Mouse (Mus musculus) embryonic facial prominence, embryonic 10.5 days (tissue): ENCODE data around the gene Acaca. TPM values are rescaled to one million over a fixed set of nuclear protein-coding genes. Genes with fewer than 3 reads are reported as not detected.
A peak's percentile ranks its signal among the peaks of the same experiment; 100 is the strongest.

Source experiments
- DNase-seq: peaks from one replicate; pipeline ENCODE4 v3.0.0-alpha.2; 2017; ENCODE audit warnings: low spot score
- H3K27ac ChIP-seq: fragments of 300-500 bp; sonication (generic); replicated peaks from 2 replicates; pipeline ENCODE4 v1.5.1; 2016; ENCODE audit warnings: mild to moderate bottlenecking
- H3K27me3 ChIP-seq: fragments of 300-500 bp; sonication (generic); replicated peaks from 2 replicates; pipeline ENCODE4 v1.6.1; 2016; ENCODE audit warnings: low read depth, mild to moderate bottlenecking; ENCODE audit not compliant: poor library complexity, severe bottlenecking
- H3K36me3 ChIP-seq: fragments of 300-500 bp; sonication (generic); replicated peaks from 2 replicates; pipeline ENCODE4 v1.6.1; 2016; ENCODE audit warnings: mild to moderate bottlenecking, moderate library complexity
- H3K4me1 ChIP-seq: fragments of 300-500 bp; sonication (generic); 2 replicates; pipeline ENCODE4 v1.6.1; 2016
- H3K4me3 ChIP-seq: fragments of 300-500 bp; sonication (generic); 2 replicates; pipeline ENCODE4 v1.5.1; 2016; ENCODE audit warnings: mild to moderate bottlenecking, moderate library complexity
- H3K9me3 ChIP-seq: fragments of 300-500 bp; sonication (generic); 2 replicates; pipeline ENCODE4 v1.6.1; 2016; ENCODE audit warnings: mild to moderate bottlenecking
- WGBS: fragments of 180-500 bp; shearing (Covaris S2); methylation state at CpG from one replicate; pipeline ENCODE4 v1.1.7; 2016; 5-methylcytosine and 5-hydroxymethylcytosine counted together
- polyA plus RNA-seq: library from polyadenylated mRNA; unstranded; fragments of >200 nt; fragmentation: Nextera tagmentation; extraction: Ambion mirVana; gene quantifications from 2 replicates; pipeline ENCODE4 v1.2.1, GENCODE M21; 2016

Acaca gene
- polyA plus RNA-seq, 1 experiment from 2014 or later, result 21.7 TPM

DNA sequence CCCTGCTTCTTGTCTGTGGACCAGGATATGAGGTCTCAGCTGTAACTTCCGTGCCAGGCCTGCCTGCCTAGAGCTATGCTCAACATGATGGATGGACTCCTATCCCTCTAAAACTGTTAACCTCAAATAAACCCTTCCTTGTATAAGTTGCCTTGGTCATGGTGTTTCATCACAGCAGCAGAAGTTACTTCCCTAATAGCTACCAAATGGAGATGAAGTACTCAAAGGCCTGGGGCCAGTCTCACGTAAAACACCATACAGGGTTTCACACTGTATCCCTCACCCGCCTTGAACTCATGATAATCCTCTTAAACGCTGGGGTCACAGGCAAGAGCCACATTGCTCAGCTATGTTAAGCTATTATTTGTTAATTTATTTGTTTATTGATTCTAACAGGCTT is 12.0 kb upstream of the Acaca start:
- 81% methylated on average over 4 of the region's 4 CpGs for WGBS
- Histone ChIP-seq H3K36me3 (peaks cover 97% of the 10 kb centered on the region), H3K27ac (no peak overlapping the region)

DNA sequence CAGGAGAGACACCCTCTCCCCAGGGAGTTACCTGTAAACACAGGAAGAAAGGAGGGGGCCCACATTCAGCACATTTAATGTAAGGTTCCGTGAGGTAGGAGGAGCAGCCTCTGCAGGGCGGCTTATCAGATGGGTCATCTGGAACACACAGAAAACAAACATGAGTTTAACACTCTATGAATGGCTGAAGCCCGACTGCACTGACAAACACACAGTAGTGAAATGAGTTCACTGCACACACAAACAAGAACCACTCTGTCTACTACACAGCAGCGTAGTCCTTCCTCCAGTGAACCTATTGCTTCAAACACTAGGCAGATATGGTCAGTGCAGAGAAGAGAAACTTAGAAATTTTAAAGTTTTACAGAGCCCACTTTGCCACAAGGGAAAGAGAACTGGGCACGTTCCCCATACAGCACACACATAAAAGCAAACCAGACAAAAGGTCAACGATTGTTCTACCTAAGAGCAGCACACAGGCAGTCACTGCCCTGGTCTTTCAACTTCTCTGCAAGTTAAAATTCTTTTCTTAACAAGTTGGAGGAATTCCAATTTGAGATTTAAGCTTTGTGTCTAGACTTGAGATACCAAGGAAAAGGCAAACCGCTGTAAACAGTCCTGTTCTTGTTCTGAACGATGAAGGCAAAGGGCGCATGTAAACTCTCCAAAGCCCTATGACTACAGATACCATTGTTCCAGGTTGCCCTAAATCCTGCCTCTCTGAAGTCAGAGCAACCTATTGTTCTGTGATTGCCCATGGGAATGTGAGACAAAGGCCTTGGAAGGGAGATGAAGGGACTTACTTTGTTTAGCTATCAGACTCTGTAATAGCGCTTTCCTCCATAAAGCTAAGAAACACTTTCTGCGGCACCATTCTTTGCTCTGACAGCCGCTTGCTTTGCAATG is 8.2 kb upstream of the Acaca start:
- no peak overlapping the region for H3K27ac ChIP-seq
- no peaks in the 10 kb centered on the region for H3K27me3 ChIP-seq
- no peaks in the 10 kb centered on the region for H3K9me3 ChIP-seq
- 86% methylated on average over 12 of the region's 12 CpGs for WGBS
- no peak overlapping the region for H3K4me3 ChIP-seq
- DNase-seq, result no peak
- H3K4me1 ChIP-seq, result no peaks in the 10 kb centered on the region
- H3K36me3 ChIP-seq, result peaks cover 99% of the 10 kb centered on the region

More for the DNA sequence above, 12.0 kb upstream of the Acaca start:
- H3K9me3 ChIP-seq, result no peaks in the 10 kb centered on the region
- H3K27me3 ChIP-seq, result no peaks in the 10 kb centered on the region
- no peak for DNase-seq
- no peaks in the 10 kb centered on the region for H3K4me1 ChIP-seq
- no peak overlapping the region for H3K4me3 ChIP-seq

DNA sequence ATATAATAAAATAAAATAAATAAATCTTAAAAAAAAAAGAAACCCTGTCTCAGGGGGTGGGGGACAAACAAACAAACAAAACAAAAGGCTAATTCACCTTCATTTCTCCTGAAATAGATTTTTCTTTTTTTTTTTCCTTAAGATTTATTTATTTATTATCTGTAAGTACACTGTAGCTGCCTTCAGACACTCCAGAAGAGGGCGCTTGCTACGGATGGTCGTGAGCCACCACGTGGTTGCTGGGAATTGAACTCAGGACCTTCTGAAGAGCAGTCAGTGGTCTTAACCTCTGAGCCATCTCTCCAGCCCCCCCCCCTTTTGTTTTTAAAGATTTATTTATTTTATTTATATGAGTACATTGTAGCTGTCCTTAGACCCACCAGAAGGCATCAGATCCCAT is 1.5 kb upstream of the Acaca start:
- DNase-seq, result no peak
- 89% methylated on average over 4 of the region's 4 CpGs for WGBS
- Histone ChIP-seq H3K36me3 (peaks cover 41% of the 10 kb centered on the region), H3K27me3 (no peaks in the 10 kb centered on the region), H3K4me3 (peak overlapping the region; percentile 86), H3K4me1 (peaks cover 15% of the 10 kb centered on the region), H3K27ac (no peak overlapping the region), H3K9me3 (no peaks in the 10 kb centered on the region)

GRCm38 (mm10) chr11:84129799-84130185 is 320 bp downstream of the Acaca start:
- no peaks in the 10 kb centered on the region for H3K27me3 ChIP-seq
- peaks cover 24% of the 10 kb centered on the region for H3K36me3 ChIP-seq
- peak overlapping the region; percentile 86 for H3K4me3 ChIP-seq
- peaks cover 15% of the 10 kb centered on the region for H3K4me1 ChIP-seq
- peak overlapping the region; percentile 94 for H3K27ac ChIP-seq
- H3K9me3 ChIP-seq, result no peaks in the 10 kb centered on the region
- 6% methylated on average over 11 of the region's 11 CpGs for WGBS
- DNase-seq, result no peak

DNA sequence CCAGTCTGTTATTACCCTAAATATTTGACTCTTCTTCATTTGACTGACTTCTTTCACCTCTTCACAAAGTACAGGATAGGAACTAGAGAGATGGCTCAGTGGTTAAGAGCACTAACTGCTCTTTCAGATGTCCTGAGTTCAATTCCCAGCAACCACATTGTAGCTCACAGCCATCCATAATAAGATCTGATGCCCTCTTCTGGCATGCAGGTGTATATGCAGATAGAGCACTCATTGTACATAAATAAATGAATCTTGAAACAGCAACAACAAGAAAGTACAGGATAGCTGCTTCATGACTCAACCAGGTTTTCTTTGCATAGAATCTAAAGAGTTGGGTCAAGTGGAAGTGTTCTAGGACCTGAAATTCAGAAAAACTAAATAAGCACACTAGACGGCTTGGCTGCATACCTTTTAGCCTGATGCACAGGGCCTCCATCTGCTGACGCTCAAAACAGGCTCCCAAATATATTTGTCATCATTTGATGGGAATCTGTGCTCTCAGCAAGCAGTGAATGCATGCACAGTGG is 4.9 kb downstream of the Acaca start:
- Histone ChIP-seq H3K4me1 (peaks cover 14% of the 10 kb centered on the region), H3K27me3 (no peaks in the 10 kb centered on the region), H3K27ac (no peak overlapping the region), H3K9me3 (no peaks in the 10 kb centered on the region), H3K4me3 (no peak overlapping the region), H3K36me3 (no peaks in the 10 kb centered on the region)
- DNase-seq, result no peak
- 94% methylated on average over 2 of the region's 2 CpGs for WGBS

GRCm38 (mm10) chr11:84136453-84136852 is 7.0 kb downstream of the Acaca start:
- 87% methylated on average over 3 of the region's 3 CpGs for WGBS
- no peak overlapping the region for H3K4me3 ChIP-seq
- no peaks in the 10 kb centered on the region for H3K36me3 ChIP-seq
- H3K9me3 ChIP-seq, result no peaks in the 10 kb centered on the region
- no peak for DNase-seq
- peaks cover 6% of the 10 kb centered on the region; the same call in 1 of the 2 replicates for H3K4me1 ChIP-seq
- H3K27me3 ChIP-seq, result no peaks in the 10 kb centered on the region
- H3K27ac ChIP-seq, result no peak overlapping the region

- no peaks in the 10 kb centered on the region for H3K9me3 ChIP-seq
- peak; percentile 44 for DNase-seq
- peaks cover 6% of the 10 kb centered on the region; the same call in 1 of the 2 replicates for H3K4me1 ChIP-seq
- no peak overlapping the region for H3K27ac ChIP-seq
- no peak overlapping the region for H3K4me3 ChIP-seq
- 66% methylated on average over 2 of the region's 2 CpGs for WGBS
- no peaks in the 10 kb centered on the region for H3K36me3 ChIP-seq
- no peaks in the 10 kb centered on the region for H3K27me3 ChIP-seq
Observed at GRCm38 (mm10) chr11:84141752-84142151, 12.3 kb downstream of the Acaca start.

DNA sequence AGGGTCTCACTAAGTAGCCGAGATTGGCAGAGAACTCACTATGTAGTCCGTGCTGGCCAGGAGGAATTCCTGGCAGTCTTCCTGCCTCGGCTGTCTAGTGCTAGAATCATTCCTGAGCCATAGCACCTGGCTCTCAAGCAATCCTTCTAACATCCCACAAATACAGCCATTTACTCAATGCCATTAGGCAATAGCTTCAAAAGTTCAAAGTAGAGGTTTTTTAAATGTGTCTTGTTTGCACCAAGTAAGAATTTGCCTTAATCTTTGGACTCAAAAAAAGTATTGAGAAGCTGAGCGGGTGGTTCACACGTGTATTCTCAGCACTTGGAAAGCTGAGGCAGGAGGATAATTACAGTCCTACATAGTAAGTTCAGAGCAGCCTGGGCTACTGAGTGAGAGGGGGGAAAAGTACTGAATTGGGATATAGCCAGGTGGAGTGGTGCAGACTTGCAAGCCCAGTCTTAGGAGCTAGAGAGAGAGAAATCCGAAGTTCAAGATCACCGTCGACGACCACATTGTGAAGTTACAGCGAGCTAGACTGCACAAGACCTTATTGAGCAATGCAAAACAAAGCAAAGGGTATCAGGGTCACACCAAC is 15.8 kb downstream of the Acaca start:
- no peak for DNase-seq

DNA sequence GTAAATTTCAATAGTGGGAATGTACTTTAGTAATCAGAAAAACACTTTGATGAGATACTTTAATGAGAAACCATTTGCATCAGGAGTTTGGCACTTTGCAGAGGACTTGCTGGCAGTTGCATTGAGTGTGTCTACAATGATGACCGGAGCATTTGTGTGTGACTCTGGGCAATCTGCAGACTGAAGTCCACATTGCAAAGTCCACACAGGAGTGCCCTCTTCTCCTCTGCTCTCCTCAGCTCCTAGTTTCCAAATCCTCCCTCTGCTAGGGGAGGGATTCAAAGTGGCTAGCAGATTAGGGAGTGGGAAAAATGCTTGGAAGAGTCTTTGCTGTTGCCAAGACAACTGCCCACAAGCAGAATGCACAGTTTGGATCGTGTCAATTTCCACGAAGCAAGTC is 16.6 kb downstream of the Acaca start:
- no peak for DNase-seq
- WGBS, result 74% methylated on average over 3 of the region's 3 CpGs
- Histone ChIP-seq H3K4me3 (no peak overlapping the region), H3K36me3 (no peaks in the 10 kb centered on the region), H3K27me3 (no peaks in the 10 kb centered on the region), H3K27ac (no peak overlapping the region), H3K4me1 (no peaks in the 10 kb centered on the region), H3K9me3 (no peaks in the 10 kb centered on the region)

More for the DNA sequence above, 15.8 kb downstream of the Acaca start:
- Histone ChIP-seq H3K36me3 (no peaks in the 10 kb centered on the region), H3K27me3 (no peaks in the 10 kb centered on the region), H3K4me3 (no peak overlapping the region), H3K9me3 (no peaks in the 10 kb centered on the region), H3K4me1 (no peaks in the 10 kb centered on the region), H3K27ac (no peak overlapping the region)
- 82% methylated on average over 10 of the region's 10 CpGs for WGBS

DNA sequence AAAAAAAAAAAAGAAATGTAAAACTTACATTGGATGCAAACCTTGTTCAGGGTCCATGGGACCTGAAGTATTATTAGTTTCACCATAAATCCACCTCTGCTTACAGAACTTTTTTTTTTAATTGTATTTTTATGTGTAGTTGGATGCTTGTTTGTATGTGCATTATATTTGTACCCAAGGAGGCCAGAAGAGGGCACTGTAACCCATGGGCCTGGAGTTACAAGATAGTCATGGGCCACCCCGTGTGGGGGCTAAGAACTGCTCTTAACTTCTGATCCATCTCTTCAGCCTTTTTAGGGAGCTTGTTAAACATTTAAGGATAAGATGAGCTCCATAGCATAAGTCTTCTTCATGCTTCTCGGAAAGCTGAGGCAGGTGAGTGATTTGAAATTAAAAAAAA is 21.4 kb downstream of the Acaca start:
- 66% methylated on average over 2 of the region's 2 CpGs for WGBS
- Histone ChIP-seq H3K4me3 (no peak overlapping the region), H3K27ac (no peak overlapping the region), H3K9me3 (no peaks in the 10 kb centered on the region), H3K27me3 (no peaks in the 10 kb centered on the region), H3K4me1 (no peaks in the 10 kb centered on the region), H3K36me3 (no peaks in the 10 kb centered on the region)
- DNase-seq, result no peak

DNA sequence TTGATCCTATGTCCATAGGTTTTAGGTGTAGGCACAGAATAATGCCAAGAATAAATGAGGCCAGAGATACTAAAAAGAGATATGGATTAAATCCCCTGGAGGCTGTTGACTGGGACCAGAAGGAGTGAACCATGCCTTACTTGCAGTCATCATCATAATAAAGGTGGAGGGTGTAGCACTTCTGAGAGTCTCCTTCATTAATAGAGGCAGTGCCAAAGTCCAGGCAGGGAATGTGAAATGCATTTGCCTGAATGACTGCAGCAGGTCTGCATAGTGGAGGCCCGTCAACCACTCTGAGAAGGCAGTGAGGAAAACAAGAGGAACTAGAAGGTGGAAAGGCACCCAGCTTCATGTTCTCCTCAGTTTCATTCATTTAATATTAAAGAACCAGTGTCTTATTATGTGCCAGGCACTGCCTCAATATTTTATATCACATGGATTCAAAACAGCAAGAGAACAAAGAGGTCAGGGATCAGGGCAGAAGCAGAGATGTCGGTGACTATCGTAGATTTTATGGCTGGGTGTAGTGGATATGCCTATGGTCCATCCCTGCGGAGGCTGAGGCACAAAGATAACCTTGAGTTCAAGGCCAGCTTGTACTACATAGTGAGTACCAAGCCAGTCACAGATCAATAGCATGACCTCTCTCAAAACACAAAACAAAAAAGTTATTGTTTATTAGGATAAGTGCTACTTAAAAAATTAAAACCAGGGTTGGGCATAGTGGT is 27.2 kb downstream of the Acaca start:
- no peaks in the 10 kb centered on the region for H3K4me1 ChIP-seq
- 91% methylated on average over 4 of the region's 4 CpGs for WGBS
- H3K27ac ChIP-seq, result no peak overlapping the region
- H3K4me3 ChIP-seq, result no peak overlapping the region
- no peaks in the 10 kb centered on the region for H3K27me3 ChIP-seq
- no peak for DNase-seq
- H3K9me3 ChIP-seq, result no peaks in the 10 kb centered on the region
- H3K36me3 ChIP-seq, result no peaks in the 10 kb centered on the region

DNA sequence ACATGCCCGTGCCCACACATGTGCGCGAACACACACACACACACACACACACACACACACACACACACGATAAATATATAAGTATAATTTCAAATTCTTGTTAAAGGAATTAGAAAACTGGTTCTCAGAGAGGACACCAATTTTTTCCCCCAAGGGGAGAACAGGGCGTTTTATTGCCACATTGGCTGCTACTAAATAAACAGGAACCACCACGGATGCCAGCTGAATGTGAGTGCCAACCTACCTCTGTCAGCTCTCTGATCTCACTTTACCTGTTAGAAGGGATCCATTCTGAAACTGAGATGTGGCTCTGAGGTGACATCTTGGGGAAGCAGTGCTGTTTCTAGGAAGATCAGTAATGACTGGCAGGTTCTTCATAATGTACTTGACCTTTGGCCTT is 34.7 kb downstream of the Acaca start:
- no peak for DNase-seq
- H3K36me3 ChIP-seq, result no peaks in the 10 kb centered on the region
- no peak overlapping the region for H3K4me3 ChIP-seq
- no peaks in the 10 kb centered on the region; the same call in 1 of the 2 replicates for H3K4me1 ChIP-seq
- H3K9me3 ChIP-seq, result no peaks in the 10 kb centered on the region
- no peaks in the 10 kb centered on the region; the same call in 1 of the 2 replicates for H3K27me3 ChIP-seq
- H3K27ac ChIP-seq, result no peak overlapping the region
- 89% methylated on average over 6 of the region's 6 CpGs for WGBS
